Mouse (Mus musculus): ENCODE results near the gene Rwdd4a.

- no peak for TF ChIP-seq CTCF (IDR thresholded peaks at IDR 0.05; ENCODE audit: borderline replicate concordance, insufficient read depth, low read length)
- TF ChIP-seq POLR2A (IDR thresholded peaks at IDR 0.05; ENCODE audit: low read depth, low read length) = no peak
These were observed 55.2 kb downstream of the Rwdd4a start for GRCm38 (mm10) chr8:47588616-47589015.

All from embryonic fibroblast, embryonic 13.5 days (primary cell).